24 mouse cellular contexts compared by ENCODE assay signal in the genomic region with DNA sequence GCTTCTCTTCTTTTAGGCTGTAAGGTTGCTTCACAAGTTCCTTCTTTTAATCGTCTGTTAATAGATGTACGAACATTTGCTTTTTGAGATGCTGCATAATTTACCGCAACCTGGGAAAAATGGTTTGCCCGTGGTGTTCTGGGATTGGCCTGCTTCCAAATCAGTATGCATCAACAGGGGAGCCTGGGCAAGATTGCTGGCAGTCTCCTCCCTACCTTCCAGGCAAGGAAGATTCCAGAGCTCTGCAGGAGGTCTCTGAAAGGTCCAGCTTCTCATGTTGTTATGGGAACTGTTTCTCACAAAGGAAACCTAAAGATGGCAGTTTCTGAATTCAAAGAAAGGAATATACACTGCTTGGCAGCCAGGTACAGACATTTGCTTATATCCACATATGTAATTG.
"Had no signal": no experiment of that assay in that cellular context is flagged by ENCODE, and none has a peak within 500 bp of the region (broad histone marks: within the 10 kb centered on the region; RNA-seq: fewer than 3 reads in every experiment).

No protein-coding gene starts in this region.

- H3K4me2 ChIP-seq: limb, embryonic 13.5 days; liver, embryonic 12.5 days; liver, embryonic 15.5 days; lung, embryonic 15.5 days; midbrain, embryonic 12.5 days; neural tube, embryonic 13.5 days; stomach, embryonic 15.5 days had no signal

- H3K9ac ChIP-seq: limb, embryonic 13.5 days; liver, embryonic 12.5 days; liver, embryonic 15.5 days; lung, embryonic 15.5 days; midbrain, embryonic 12.5 days; neural tube, embryonic 13.5 days; stomach, embryonic 15.5 days had no signal

- DNase-seq: kidney, adult 2 months; kidney, postnatal 25 days; layer of hippocampus, adult 9-11 months; liver; lung, adult 18-20 months; lung, postnatal 10 days; lung, postnatal 36 days; retina, postnatal 1 day; right cerebral cortex, postnatal 25 days; spleen, adult 18-20 months; thymus, adult 18-20 months; thymus, postnatal 36 days had no signal

- H3K4me1 ChIP-seq: limb, embryonic 10.5 days; limb, embryonic 13.5 days; liver, embryonic 12.5 days; liver, embryonic 15.5 days; lung, embryonic 15.5 days; megakaryocyte, embryonic 14.5 days; stomach, embryonic 15.5 days had no signal

- H3K36me3 ChIP-seq: limb, embryonic 10.5 days; limb, embryonic 13.5 days; liver, embryonic 12.5 days; liver, embryonic 15.5 days; lung, embryonic 15.5 days; midbrain, embryonic 12.5 days; neural tube, embryonic 13.5 days; stomach, embryonic 15.5 days had no signal

- H3K27ac ChIP-seq: kidney, postnatal 0 days; layer of hippocampus, adult 2 months; limb, embryonic 10.5 days; limb, embryonic 13.5 days; liver, embryonic 12.5 days; liver, embryonic 15.5 days; lung, embryonic 15.5 days; midbrain, embryonic 12.5 days; neural tube, embryonic 13.5 days; stomach, embryonic 15.5 days had no signal

- ATAC-seq: liver, embryonic 12.5 days had no signal

- H3K27me3 ChIP-seq: limb, embryonic 13.5 days; liver, embryonic 12.5 days; liver, embryonic 15.5 days; lung, embryonic 15.5 days; megakaryocyte, embryonic 14.5 days; midbrain, embryonic 12.5 days; neural tube, embryonic 13.5 days; stomach, embryonic 15.5 days had no signal

- H3K9me3 ChIP-seq: limb, embryonic 10.5 days; limb, embryonic 13.5 days; liver, embryonic 12.5 days; liver, embryonic 15.5 days; lung, embryonic 15.5 days; megakaryocyte, embryonic 14.5 days; midbrain, embryonic 12.5 days; neural tube, embryonic 13.5 days; stomach, embryonic 15.5 days had no signal

- H3K4me3 ChIP-seq: layer of hippocampus, adult 2 months; limb, embryonic 10.5 days; limb, embryonic 13.5 days; liver, embryonic 12.5 days; liver, embryonic 15.5 days; lung, embryonic 15.5 days; megakaryocyte, embryonic 14.5 days; midbrain, embryonic 12.5 days; myocyte; neural tube, embryonic 13.5 days; stomach, embryonic 15.5 days had no signal
